Mouse (Mus musculus): ENCODE measurements around the gene Mdk.

The Mdk gene

GRCm38 (mm10) chr2:91933471-91933870 is 1.4 kb upstream of the Mdk start:
- DNase-seq (ENCODE audit: low spot score), result no peak

- no peak for DNase-seq (ENCODE audit: low spot score)
These were observed 747 bp upstream of the Mdk start for GRCm38 (mm10) chr2:91932737-91933350.

- DNase-seq (ENCODE audit: low spot score), result peak; percentile 81
These were observed 553 bp downstream of the Mdk start for GRCm38 (mm10) chr2:91931328-91932159.

GRCm38 (mm10) chr2:91930761-91931291 is 1.3 kb downstream of the Mdk start:
- peak; percentile 39 for DNase-seq (ENCODE audit: low spot score)

GRCm38 (mm10) chr2:91929936-91930335 is 2.2 kb downstream of the Mdk start:
- peak; percentile 96 for DNase-seq (ENCODE audit: low spot score)

GRCm38 (mm10) chr2:91929455-91929854 is 2.6 kb downstream of the Mdk start:
- no peak for DNase-seq (ENCODE audit: low spot score)

GRCm38 (mm10) chr2:91928534-91929350 is 3.4 kb downstream of the Mdk start:
- DNase-seq (ENCODE audit: low spot score), result no peak

GRCm38 (mm10) chr2:91927826-91928533 is 4.1 kb downstream of the Mdk start:
- DNase-seq (ENCODE audit: low spot score), result peak; percentile 92

- no peak for DNase-seq (ENCODE audit: low spot score)
These were observed 5.1 kb downstream of the Mdk start, which contains the start of gene Chrm4 for GRCm38 (mm10) chr2:91926949-91927348. Gene Chrm4, plus strand, starts transcription at chr2:91927249.

GRCm38 (mm10) chr2:91925442-91925841 is 6.7 kb downstream of the Mdk start:
- DNase-seq (ENCODE audit: low spot score), result no peak

GRCm38 (mm10) chr2:91924726-91925125 is 7.4 kb downstream of the Mdk start:
- no peak for DNase-seq (ENCODE audit: low spot score)

- peak; percentile 85 for DNase-seq (ENCODE audit: low spot score)
These were observed 8.4 kb downstream of the Mdk start for GRCm38 (mm10) chr2:91923415-91924337.

- DNase-seq (ENCODE audit: low spot score), result no peak
These were observed 9.3 kb downstream of the Mdk start for GRCm38 (mm10) chr2:91922586-91923414.

GRCm38 (mm10) chr2:91921790-91922570 is 10.1 kb downstream of the Mdk start:
- DNase-seq (ENCODE audit: low spot score), result peak; percentile 79

GRCm38 (mm10) chr2:91921181-91921789 is 10.8 kb downstream of the Mdk start:
- peak; percentile 83 for DNase-seq (ENCODE audit: low spot score)

- no peak for DNase-seq (ENCODE audit: low spot score)
These were observed 12.0 kb downstream of the Mdk start for GRCm38 (mm10) chr2:91920130-91920529.

GRCm38 (mm10) chr2:91917096-91917495 is 15.0 kb downstream of the Mdk start:
- no peak for DNase-seq (ENCODE audit: low spot score)

- no peak for DNase-seq (ENCODE audit: low spot score)
These were observed 15.6 kb downstream of the Mdk start for GRCm38 (mm10) chr2:91916346-91916977.
